Mouse (Mus musculus) brain, adult 10 weeks (tissue): ENCODE measurements around the gene Obox6. TPM values are rescaled to one million over a fixed set of nuclear protein-coding genes. Genes with fewer than 3 reads are reported as not detected.

Experiments
- polyA plus RNA-seq: library from polyadenylated mRNA; stranded (reverse); fragments of 350-450 nt; fragmentation: Illumina TruSeq; extraction: RNeasy Lipid Tissue Mini Kit (QIAGEN cat#74804); gene quantifications from one replicate; pipeline ENCODE4 v1.2.3, GENCODE M21; 2015; ENCODE audit warnings: low read depth, low replicate concordance

Gene Obox6
- not detected for polyA plus RNA-seq

GRCm38 (mm10) chr7:15839578-15839977 lies at the start of gene Obox6:
TSS of gene Obox6 (minus strand) at chr7:15839678.

GRCm38 (mm10) chr7:15882317-15882716 lies 42.8 kb upstream of the Obox6 start, which contains the start of gene Crxos:
TSS of gene Crxos (plus strand) at chr7:15882617.

DNA sequence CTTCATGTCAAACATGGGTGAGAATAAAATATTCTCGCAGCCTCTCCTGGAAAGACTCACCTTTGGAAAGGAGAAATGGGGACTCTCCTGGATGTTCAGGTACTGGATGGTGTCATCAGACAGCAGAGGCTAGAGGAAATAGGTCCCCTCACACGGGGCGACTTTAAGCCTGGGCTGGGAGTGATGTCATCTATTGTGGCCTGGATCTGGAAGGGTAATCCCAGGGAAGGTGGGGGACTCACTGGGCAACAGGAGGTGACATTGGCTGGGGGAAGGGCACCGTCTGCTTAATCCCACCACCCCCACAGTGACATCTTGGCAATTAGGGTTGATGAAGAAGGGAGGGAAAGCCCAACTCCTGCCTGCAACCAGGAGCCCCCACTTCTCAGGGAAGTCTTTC lies 40.3 kb upstream of the Obox6 start, which contains the start of gene Crx:
Gene Crx, minus strand, starts transcription at position 213 of the 400 bp plus-strand sequence.

Other genes starting within 250 kb of the Obox6 start
- gene Obox3, start 199.8 kb downstream of the Obox6 start, polyA plus RNA-seq: not detected
- not detected for gene Obox5, start 89.5 kb downstream of the Obox6 start, polyA plus RNA-seq
- not detected for gene Crx, start 40.3 kb upstream of the Obox6 start, polyA plus RNA-seq
- not detected for gene Crxos, start 42.9 kb upstream of the Obox6 start, polyA plus RNA-seq
- 2,025 TPM for gene Selenow, start 82.7 kb upstream of the Obox6 start, polyA plus RNA-seq
- 116 TPM for gene Nop53, start 106.4 kb upstream of the Obox6 start, polyA plus RNA-seq
- gene Ehd2, start 127.9 kb upstream of the Obox6 start, polyA plus RNA-seq: 4.2 TPM
- 7.0 TPM for gene Bicra, start 208.2 kb upstream of the Obox6 start, polyA plus RNA-seq
- gene Zfp541, start 222.1 kb upstream of the Obox6 start, polyA plus RNA-seq: 0.37 TPM